ENCODE assay signal across 9 mouse cellular contexts in the genomic region with DNA sequence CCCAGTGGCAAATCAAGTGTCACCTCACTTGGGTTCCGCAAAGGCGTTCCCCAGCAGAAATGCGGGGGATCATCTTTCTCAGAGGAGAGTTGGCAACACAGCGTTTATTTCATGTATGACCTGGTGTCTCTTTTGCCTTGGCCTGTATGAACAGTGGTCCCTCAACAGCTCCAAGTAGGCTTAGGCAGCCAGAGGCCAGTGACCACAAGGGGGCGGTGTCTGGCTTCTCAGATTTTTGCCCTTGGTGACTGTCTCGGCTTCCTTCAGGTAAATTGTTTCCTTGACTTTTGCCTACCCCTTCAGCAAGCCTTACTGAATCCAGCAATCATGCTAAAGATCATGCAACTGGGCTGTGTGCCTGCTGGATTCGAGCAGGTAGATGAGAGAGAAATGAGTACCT. TPM values are rescaled to one million over a fixed set of nuclear protein-coding genes. Genes with fewer than 3 reads are reported as not detected.
DNase-seq lines count a peak whose midpoint lies in the region; ATAC-seq lines count a peak whose summit lies in the region.
"Had no signal": no experiment of that assay in that cellular context is flagged by ENCODE, and none has a peak within 500 bp of the region (broad histone marks: within the 10 kb centered on the region; RNA-seq: fewer than 3 reads in every experiment).

No protein-coding gene starts in this region.

- WGBS in forebrain, embryonic 11.5 days, result 27% methylated on average over 7 of the region's 7 CpGs
- 32% methylated on average over 7 of the region's 7 CpGs for WGBS in forebrain, embryonic 15.5 days
- 41% methylated on average over 7 of the region's 7 CpGs for WGBS in stomach, embryonic 14.5 days

- no peak overlapping the region for H3K9ac ChIP-seq in forebrain, embryonic 11.5 days (ENCODE audit: low read length)
- H3K9ac ChIP-seq in forebrain, embryonic 15.5 days (replicated peaks), result no peak overlapping the region
- H3K9ac ChIP-seq in stomach, embryonic 14.5 days (replicated peaks; ENCODE audit: low read depth, low read length), result no peak overlapping the region
- H3K9ac ChIP-seq: neural tube, embryonic 12.5 days had no signal

- ATAC-seq in forebrain, embryonic 11.5 days (replicated peaks; ENCODE audit: low FRiP score), result no peak; the same call in 1 of the 2 replicates
- ATAC-seq in forebrain, embryonic 15.5 days (replicated peaks), result no peak
- peak; percentile 37; the same call in 1 of the 2 replicates for ATAC-seq in stomach, embryonic 14.5 days (ENCODE audit: insufficient number of reproducible peaks, insufficient read depth, low FRiP score, low read depth)

- H3K36me3 ChIP-seq in forebrain, embryonic 11.5 days (ENCODE audit: control insufficient read depth, insufficient read depth, low read length), result no peaks in the 10 kb centered on the region
- no peaks in the 10 kb centered on the region for H3K36me3 ChIP-seq in forebrain, embryonic 15.5 days
- no peaks in the 10 kb centered on the region for H3K36me3 ChIP-seq in stomach, embryonic 14.5 days (ENCODE audit: control insufficient read depth, insufficient read depth, low read length)
- H3K36me3 ChIP-seq: neural tube, embryonic 12.5 days had no signal

- no peaks in the 10 kb centered on the region for H3K27me3 ChIP-seq in forebrain, embryonic 11.5 days (ENCODE audit: control insufficient read depth, insufficient read depth, low read length)
- H3K27me3 ChIP-seq in forebrain, embryonic 15.5 days, result no peaks in the 10 kb centered on the region
- no peaks in the 10 kb centered on the region for H3K27me3 ChIP-seq in stomach, embryonic 14.5 days (ENCODE audit: control insufficient read depth, insufficient read depth, low read length)
- H3K27me3 ChIP-seq: neural tube, embryonic 12.5 days had no signal

- H3K27ac ChIP-seq in forebrain, embryonic 11.5 days (ENCODE audit: low read depth, low read length), result no peak overlapping the region
- H3K27ac ChIP-seq in forebrain, embryonic 15.5 days (replicated peaks), result no peak overlapping the region
- H3K27ac ChIP-seq in stomach, embryonic 14.5 days (ENCODE audit: low read length), result no peak overlapping the region
- H3K27ac ChIP-seq: neural tube, embryonic 12.5 days had no signal

- H3K4me2 ChIP-seq in forebrain, embryonic 11.5 days (ENCODE audit: low read depth, low read length, severe bottlenecking), result no peak overlapping the region
- H3K4me2 ChIP-seq in forebrain, embryonic 15.5 days (replicated peaks), result no peak overlapping the region
- no peak overlapping the region for H3K4me2 ChIP-seq in stomach, embryonic 14.5 days (replicated peaks; ENCODE audit: low read depth, low read length)
- H3K4me2 ChIP-seq: neural tube, embryonic 12.5 days had no signal

- no peaks in the 10 kb centered on the region; the same call in none of the 2 replicates for H3K4me1 ChIP-seq in forebrain, embryonic 11.5 days (replicated peaks; ENCODE audit: control insufficient read depth, insufficient read depth, low read length)
- peaks cover 2% of the 10 kb centered on the region for H3K4me1 ChIP-seq in forebrain, embryonic 15.5 days
- no peaks in the 10 kb centered on the region for H3K4me1 ChIP-seq in stomach, embryonic 14.5 days (ENCODE audit: control insufficient read depth, insufficient read depth, low read length)

- H3K4me3 ChIP-seq in forebrain, embryonic 11.5 days (ENCODE audit: low read depth, low read length), result no peak overlapping the region
- H3K4me3 ChIP-seq in forebrain, embryonic 15.5 days, result no peak overlapping the region
- H3K4me3 ChIP-seq in stomach, embryonic 14.5 days (ENCODE audit: low read depth, low read length), result no peak overlapping the region
- H3K4me3 ChIP-seq: neural tube, embryonic 12.5 days had no signal

- H3K9me3 ChIP-seq in forebrain, embryonic 11.5 days (ENCODE audit: control insufficient read depth, low read length), result no peaks in the 10 kb centered on the region
- no peaks in the 10 kb centered on the region for H3K9me3 ChIP-seq in forebrain, embryonic 15.5 days
- no peaks in the 10 kb centered on the region for H3K9me3 ChIP-seq in stomach, embryonic 14.5 days (ENCODE audit: control insufficient read depth, low read depth, low read length)
- H3K9me3 ChIP-seq: neural tube, embryonic 12.5 days had no signal

- DNase-seq in forebrain, embryonic 11.5 days (ENCODE audit: low spot score), result peak; percentile 85
- DNase-seq in spleen, postnatal 10 days (ENCODE audit: low spot score in 2 of 2), result peak; percentile 7 to 48
- DNase-seq in spleen, postnatal 36 days (ENCODE audit: low spot score in 2 of 2), result no peak
- DNase-seq in cerebellum, postnatal 25 days, result peak; percentile 70 to 82
- peak; percentile 24 for DNase-seq in induced T-regulatory cell, adult 2 months (ENCODE audit: low read depth)
- DNase-seq in lung, postnatal 10 days, result peak; percentile 32

RNA-seq across cellular contexts. Expression of a gene that starts 48.6 kb away (rescaled TPM):
- 3.0 and 3.6 TPM in 2 replicates for polyA plus RNA-seq in forebrain, embryonic 11.5 days (2014; fragmentation: Nextera tagmentation; extraction: Ambion mirVana)
- polyA plus RNA-seq in forebrain, embryonic 15.5 days (2015; fragmentation: Nextera tagmentation; extraction: Ambion mirVana), result 29.3 and 30.4 TPM in 2 replicates
- 0.17 and 0.31 TPM in 2 replicates for polyA plus RNA-seq in stomach, embryonic 14.5 days (2014; fragmentation: Nextera tagmentation; extraction: Ambion mirVana)

Comparison
In these comparisons a context has a peak if more than half of its experiments do, and no peak if none do; other contexts are left out.
1. DNase-seq: peak in forebrain, embryonic 11.5 days (single experiment), spleen, postnatal 10 days (2 of 2), cerebellum, postnatal 25 days (2 of 2), induced T-regulatory cell, adult 2 months (single experiment) and lung, postnatal 10 days (single experiment); none in spleen, postnatal 36 days (0 of 2).